Mouse (Mus musculus) forebrain, embryonic 13.5 days (tissue): Measurements from ENCODE around the gene Tmem252. TPM values are rescaled to one million over a fixed set of nuclear protein-coding genes. Genes with fewer than 3 reads are reported as not detected.

Experiments used
- polyA plus RNA-seq: library from polyadenylated mRNA; unstranded; fragments of >200 nt; fragmentation: Nextera tagmentation; extraction: Ambion mirVana; gene quantifications from 2 replicates; pipeline ENCODE4 v1.2.1, GENCODE M21; 2015

Tmem252 gene
- polyA plus RNA-seq, 1 experiment from 2014 or later = 0.84 TPM

Other genes starting within 250 kb of the Tmem252 start
- gene Fam122a, start 196.7 kb upstream of the Tmem252 start, polyA plus RNA-seq = 49.0 and 50.8 TPM in 2 replicates
- 1.2 and 1.6 TPM in 2 replicates for gene Pip5k1b, start 118.1 kb upstream of the Tmem252 start, polyA plus RNA-seq
- 0.19 and 0.35 TPM in 2 replicates for gene Pgm5, start 187.8 kb downstream of the Tmem252 start, polyA plus RNA-seq
- 222 and 238 TPM in 2 replicates for gene Gm10053, start 201.7 kb downstream of the Tmem252 start, polyA plus RNA-seq
- gene Foxd4, start 227.2 kb downstream of the Tmem252 start, polyA plus RNA-seq = not detected in 2 replicates